Mouse (Mus musculus): ENCODE measurements around the gene Atxn7l1.

GRCm38 (mm10) chr12:33288746-33289145 is 141.3 kb downstream of the Atxn7l1 start:
- no peak for TF ChIP-seq REST (IDR thresholded peaks at IDR 0.05; ENCODE audit: insufficient read depth, insufficient read length)
- TF ChIP-seq POLR2A (IDR thresholded peaks at IDR 0.05; ENCODE audit: insufficient read length, low read depth), result no peak
- TF ChIP-seq POLR2AphosphoS2 (IDR thresholded peaks at IDR 0.05; ENCODE audit: insufficient read length, low read depth), result no peak
- TF ChIP-seq MYOD1 (IDR thresholded peaks at IDR 0.05; ENCODE audit: control insufficient read depth in 1 of 3, insufficient read length in 2 of 3, low read depth in 2 of 3), result no peak
- no peak for TF ChIP-seq CEBPB (IDR thresholded peaks at IDR 0.05; ENCODE audit: insufficient read depth, poor library complexity, severe bottlenecking)
- TF ChIP-seq TCF12 (IDR thresholded peaks at IDR 0.05; ENCODE audit: insufficient read depth, poor library complexity, severe bottlenecking), result no peak
- no peak for TF ChIP-seq USF1 (IDR thresholded peaks at IDR 0.05; ENCODE audit: low read depth)
- TF ChIP-seq MYOG (IDR thresholded peaks at IDR 0.05; ENCODE audit: control insufficient read depth in 1 of 3, insufficient read depth in 1 of 3, insufficient read length in 2 of 3, low read depth in 2 of 3), result no peak
- TF ChIP-seq MAX (IDR thresholded peaks at IDR 0.05; ENCODE audit: low read depth), result no peak
- TF ChIP-seq E2F4 (IDR thresholded peaks at IDR 0.05; ENCODE audit: insufficient read depth), result no peak
- no peak for TF ChIP-seq SRF (IDR thresholded peaks at IDR 0.05; ENCODE audit: control insufficient read depth, insufficient read length, low read depth)

Data from myocyte (in vitro differentiated cells).